Mouse (Mus musculus) midbrain, embryonic 13.5 days (tissue): ENCODE data around the gene Mcm9. TPM values are rescaled to one million over a fixed set of nuclear protein-coding genes. Genes with fewer than 3 reads are reported as not detected.
A peak's percentile ranks its signal among the peaks of the same experiment; 100 is the strongest.

Experiments
- ATAC-seq: fragments of 200-750 bp; cut with Nextera tagmentation; 2 replicates; pipeline ENCODE4 v1.8.0; 2017; ENCODE audit warnings: mild to moderate bottlenecking, moderate TSS enrichment, moderate library complexity
- H3K27ac ChIP-seq: fragments of 300-500 bp; sonication (generic); 2 replicates; pipeline ENCODE4 v1.5.1; 2015; ENCODE audit warnings: inconsistent platforms, mild to moderate bottlenecking, moderate library complexity
- H3K27me3 ChIP-seq: fragments of 300-500 bp; sonication (generic); 2 replicates; pipeline ENCODE4 v1.6.1; 2015; ENCODE audit warnings: mild to moderate bottlenecking, inconsistent platforms
- H3K36me3 ChIP-seq: fragments of 300-500 bp; sonication (generic); 2 replicates; pipeline ENCODE4 v1.6.1; 2015; ENCODE audit warnings: mild to moderate bottlenecking, inconsistent platforms
- H3K4me1 ChIP-seq: fragments of 300-500 bp; sonication (generic); replicated peaks from 2 replicates; pipeline ENCODE4 v1.6.1; 2015; ENCODE audit warnings: inconsistent platforms
- H3K4me2 ChIP-seq: fragments of 300-500 bp; sonication (generic); replicated peaks from 2 replicates; pipeline ENCODE4 v1.6.1; 2015; ENCODE audit warnings: moderate library complexity, mild to moderate bottlenecking, inconsistent platforms
- H3K4me3 ChIP-seq: fragments of 300-500 bp; sonication (generic); replicated peaks from 2 replicates; pipeline ENCODE4 v1.5.1; 2015; ENCODE audit warnings: mild to moderate bottlenecking, inconsistent platforms
- H3K9ac ChIP-seq: fragments of 300-500 bp; sonication (generic); replicated peaks from 2 replicates; pipeline ENCODE4 v1.6.1; 2015; ENCODE audit warnings: mild to moderate bottlenecking, inconsistent platforms
- H3K9me3 ChIP-seq: fragments of 300-500 bp; sonication (generic); 2 replicates; pipeline ENCODE4 v1.6.1; 2016; ENCODE audit warnings: mild to moderate bottlenecking, inconsistent platforms
- WGBS: fragments of 180-500 bp; shearing (Covaris S2); methylation state at CpG from one replicate; pipeline ENCODE4 v1.1.7; 2015; 5-methylcytosine and 5-hydroxymethylcytosine counted together
- polyA plus RNA-seq: library from polyadenylated mRNA; unstranded; fragments of >200 nt; fragmentation: Nextera tagmentation; extraction: Ambion mirVana; gene quantifications from 2 replicates; pipeline ENCODE4 v1.2.1, GENCODE M21; 2015

Gene Mcm9
- polyA plus RNA-seq, 1 experiment from 2014 or later: 9.8 TPM

GRCm38 (mm10) chr10:53608274-53608673, 22.0 kb downstream of the Mcm9 start:
- no peak for ATAC-seq
- Histone ChIP-seq H3K4me1 (no peaks in the 10 kb centered on the region), H3K9ac (no peak overlapping the region), H3K36me3 (peaks cover 61% of the 10 kb centered on the region), H3K27ac (no peak overlapping the region), H3K27me3 (no peaks in the 10 kb centered on the region), H3K4me3 (no peak overlapping the region), H3K4me2 (no peak overlapping the region), H3K9me3 (no peaks in the 10 kb centered on the region)
- WGBS: 86% methylated on average over 2 of the region's 2 CpGs

GRCm38 (mm10) chr10:53605328-53605727, 24.9 kb downstream of the Mcm9 start:
- Histone ChIP-seq H3K4me2 (no peak overlapping the region), H3K36me3 (peaks cover 51% of the 10 kb centered on the region)
- WGBS: 78% methylated on average over 2 of the region's 2 CpGs

GRCm38 (mm10) chr10:53598821-53599220, 31.4 kb downstream of the Mcm9 start:
- no peak overlapping the region for H3K9ac ChIP-seq
- no peak for ATAC-seq
- peak overlapping the region; percentile 24 for H3K4me3 ChIP-seq
- peaks cover 48% of the 10 kb centered on the region for H3K4me1 ChIP-seq
- H3K27ac ChIP-seq: no peak overlapping the region
- peak overlapping the region; percentile 43 for H3K4me2 ChIP-seq
- no peaks in the 10 kb centered on the region for H3K9me3 ChIP-seq
- WGBS: 46% methylated on average over 5 of the region's 5 CpGs
- H3K27me3 ChIP-seq: no peaks in the 10 kb centered on the region
- H3K36me3 ChIP-seq: peaks cover 10% of the 10 kb centered on the region; the same call in 1 of the 2 replicates

More at GRCm38 (mm10) chr10:53605328-53605727, 24.9 kb downstream of the Mcm9 start:
- Histone ChIP-seq H3K9me3 (no peaks in the 10 kb centered on the region), H3K4me3 (no peak overlapping the region), H3K9ac (no peak overlapping the region), H3K4me1 (peaks cover 15% of the 10 kb centered on the region), H3K27me3 (no peaks in the 10 kb centered on the region), H3K27ac (no peak overlapping the region)
- ATAC-seq: no peak

- Histone ChIP-seq H3K36me3 (no peaks in the 10 kb centered on the region), H3K4me3 (peak overlapping the region; percentile 98), H3K4me2 (peak overlapping the region; percentile 63), H3K9ac (peak overlapping the region; percentile 98), H3K4me1 (peaks cover 48% of the 10 kb centered on the region), H3K27ac (peak overlapping the region; percentile 96), H3K9me3 (no peaks in the 10 kb centered on the region), H3K27me3 (no peaks in the 10 kb centered on the region)
- WGBS: under 1% methylated on average over 88 of the region's 99 CpGs
- peak; percentile 25 for ATAC-seq
Measured at GRCm38 (mm10) chr10:53597121-53597881, 32.9 kb downstream of the Mcm9 start.

- ATAC-seq: peak; percentile 99
- H3K27me3 ChIP-seq: no peaks in the 10 kb centered on the region
- H3K9ac ChIP-seq: peak within 1 kb of the TSS; percentile 98
- under 1% methylated on average over 52 of the region's 52 CpGs for WGBS
- H3K4me1 ChIP-seq: peaks cover 47% of the 10 kb centered on the region
- peak within 1 kb of the TSS; percentile 98 for H3K4me3 ChIP-seq
- no peaks in the 10 kb centered on the region for H3K9me3 ChIP-seq
- peak within 1 kb of the TSS; percentile 96 for H3K27ac ChIP-seq
- no peaks in the 10 kb centered on the region for H3K36me3 ChIP-seq
- H3K4me2 ChIP-seq: peak within 1 kb of the TSS; percentile 63
Measured at GRCm38 (mm10) chr10:53596677-53597120, 33.5 kb downstream of the Mcm9 start, which contains the start of gene Asf1a. Asf1a (plus strand) TSS chr10:53596757.

- ATAC-seq: peak; percentile 94
- H3K9ac ChIP-seq: peak overlapping the region; percentile 73
- H3K4me2 ChIP-seq: peak overlapping the region; percentile 63
- H3K27me3 ChIP-seq: no peaks in the 10 kb centered on the region
- no peaks in the 10 kb centered on the region for H3K9me3 ChIP-seq
- peak overlapping the region; percentile 98 for H3K4me3 ChIP-seq
- H3K27ac ChIP-seq: peak overlapping the region; percentile 96
- peaks cover 40% of the 10 kb centered on the region for H3K4me1 ChIP-seq
- WGBS: 8% methylated on average over 27 of the region's 27 CpGs
- no peaks in the 10 kb centered on the region for H3K36me3 ChIP-seq
Measured at GRCm38 (mm10) chr10:53595744-53596676, 34.2 kb downstream of the Mcm9 start.

GRCm38 (mm10) chr10:53585777-53586176, 44.5 kb downstream of the Mcm9 start:
- H3K36me3 ChIP-seq: no peaks in the 10 kb centered on the region
- WGBS: 65% methylated on average over 3 of the region's 3 CpGs

GRCm38 (mm10) chr10:53581087-53581486, 49.2 kb downstream of the Mcm9 start:
- ATAC-seq: peak; percentile 73
- peak overlapping the region; percentile 61 for H3K4me2 ChIP-seq
- H3K36me3 ChIP-seq: no peaks in the 10 kb centered on the region
- no peaks in the 10 kb centered on the region for H3K9me3 ChIP-seq
- 21% methylated on average over 10 of the region's 12 CpGs for WGBS
- H3K9ac ChIP-seq: peak overlapping the region; percentile 62; the same call in 1 of the 2 replicates
- peaks cover 14% of the 10 kb centered on the region for H3K4me1 ChIP-seq
- peak overlapping the region; percentile 35 for H3K4me3 ChIP-seq
- H3K27ac ChIP-seq: no peak overlapping the region
- H3K27me3 ChIP-seq: no peaks in the 10 kb centered on the region

More at GRCm38 (mm10) chr10:53585777-53586176, 44.5 kb downstream of the Mcm9 start:
- no peak for ATAC-seq
- H3K4me3 ChIP-seq: no peak overlapping the region
- H3K27ac ChIP-seq: no peak overlapping the region
- H3K4me1 ChIP-seq: peaks cover 5% of the 10 kb centered on the region
- no peak overlapping the region for H3K4me2 ChIP-seq
- no peaks in the 10 kb centered on the region for H3K27me3 ChIP-seq
- H3K9me3 ChIP-seq: no peaks in the 10 kb centered on the region
- no peak overlapping the region for H3K9ac ChIP-seq

GRCm38 (mm10) chr10:53580621-53581081, 49.6 kb downstream of the Mcm9 start:
- Histone ChIP-seq H3K9me3 (no peaks in the 10 kb centered on the region), H3K27me3 (no peaks in the 10 kb centered on the region), H3K4me2 (peak overlapping the region; percentile 61), H3K9ac (peak overlapping the region; percentile 62; the same call in 1 of the 2 replicates), H3K4me3 (peak overlapping the region; percentile 35), H3K36me3 (no peaks in the 10 kb centered on the region), H3K4me1 (peaks cover 14% of the 10 kb centered on the region), H3K27ac (no peak overlapping the region)
- peak; percentile 93 for ATAC-seq
- WGBS: 18% methylated on average over 14 of the region's 14 CpGs

GRCm38 (mm10) chr10:53580137-53580536, 50.1 kb downstream of the Mcm9 start:
- H3K4me3 ChIP-seq: peak overlapping the region; percentile 35
- no peak overlapping the region for H3K9ac ChIP-seq
- peaks cover 14% of the 10 kb centered on the region for H3K4me1 ChIP-seq
- ATAC-seq: peak; percentile 75
- H3K9me3 ChIP-seq: no peaks in the 10 kb centered on the region
- no peak overlapping the region for H3K27ac ChIP-seq
- H3K27me3 ChIP-seq: no peaks in the 10 kb centered on the region
- WGBS: 27% methylated on average over 7 of the region's 7 CpGs
- H3K4me2 ChIP-seq: peak overlapping the region; percentile 61
- H3K36me3 ChIP-seq: no peaks in the 10 kb centered on the region

GRCm38 (mm10) chr10:53568531-53568930, 61.7 kb downstream of the Mcm9 start:
- Histone ChIP-seq H3K36me3 (no peaks in the 10 kb centered on the region), H3K4me1 (no peaks in the 10 kb centered on the region), H3K9me3 (peaks cover 2% of the 10 kb centered on the region; the same call in 1 of the 2 replicates), H3K9ac (no peak overlapping the region), H3K4me2 (no peak overlapping the region), H3K27me3 (no peaks in the 10 kb centered on the region), H3K4me3 (no peak overlapping the region), H3K27ac (no peak overlapping the region)
- ATAC-seq: no peak
